Mouse (Mus musculus) liver (tissue): ENCODE measurements around the gene H2afy.
A peak's percentile ranks its signal among the peaks of the same experiment; 100 is the strongest.

ENCODE experiments used
- DNase-seq: peaks from one replicate; pipeline ENCODE4 v3.0.0-alpha.2; 2020; ENCODE audit warnings: mixed read lengths

H2afy gene

DNA sequence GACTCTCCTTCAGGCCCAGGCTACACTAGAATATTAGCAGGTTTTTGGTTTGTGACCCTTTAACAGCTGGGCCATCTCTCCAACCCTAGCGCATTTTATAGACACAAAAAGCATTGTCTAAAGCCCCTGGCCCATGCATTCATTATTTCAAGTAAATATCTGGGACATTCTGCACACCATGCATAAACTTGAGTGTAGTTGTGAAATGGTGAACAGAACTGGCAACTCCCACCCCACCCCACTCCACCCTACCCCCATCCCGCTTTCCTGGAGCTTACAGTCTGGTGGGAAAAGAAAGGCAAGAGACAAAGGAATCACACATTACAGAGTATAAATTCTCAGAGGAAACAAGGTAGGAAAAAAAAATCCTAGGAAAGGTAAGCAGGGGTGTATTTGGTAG is at the start of gene H2afy:
Gene H2afy, minus strand, starts transcription at position 162 of the 400 bp plus-strand sequence.
- DNase-seq: no peak

DNA sequence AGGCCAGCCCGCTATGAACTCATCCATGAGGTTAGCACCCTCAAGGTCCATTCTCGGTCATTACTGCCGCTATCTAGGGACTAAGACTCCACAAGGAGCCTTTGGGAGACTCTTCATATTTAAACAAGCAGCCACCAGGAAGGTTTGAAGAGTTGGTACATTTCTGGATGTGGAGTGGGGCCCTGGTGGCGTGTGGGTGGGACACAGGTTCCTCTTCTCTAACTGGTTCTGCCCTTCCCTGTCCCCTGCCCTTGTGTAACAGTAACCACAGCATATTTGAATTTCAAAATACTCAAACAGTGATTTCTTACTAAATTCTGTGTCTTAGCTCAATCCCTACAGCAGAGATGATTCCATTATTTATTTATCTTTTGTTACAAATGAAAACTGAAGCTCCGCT is 47.5 kb upstream of the H2afy start:
- DNase-seq: no peak

DNA sequence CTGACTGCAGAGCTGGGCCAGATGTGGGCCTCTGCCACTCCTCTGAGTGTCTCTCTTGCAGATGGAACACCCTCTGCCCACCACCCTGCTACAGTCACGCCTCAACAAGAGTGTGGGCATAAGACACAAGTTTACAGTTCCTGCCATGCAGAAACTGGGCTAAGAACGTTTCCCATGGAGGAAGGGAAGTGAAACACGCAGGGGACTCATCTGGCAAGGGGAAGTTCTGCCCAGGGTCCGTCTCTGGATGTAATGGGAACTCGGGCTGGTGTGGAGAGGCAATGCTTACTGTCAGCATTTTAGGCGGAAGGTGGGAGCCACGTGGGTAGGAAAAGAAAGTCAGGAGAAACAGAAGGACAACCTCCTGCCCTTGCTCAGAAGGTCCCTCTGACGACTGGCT is 45.3 kb upstream of the H2afy start:
- DNase-seq: no peak

DNA sequence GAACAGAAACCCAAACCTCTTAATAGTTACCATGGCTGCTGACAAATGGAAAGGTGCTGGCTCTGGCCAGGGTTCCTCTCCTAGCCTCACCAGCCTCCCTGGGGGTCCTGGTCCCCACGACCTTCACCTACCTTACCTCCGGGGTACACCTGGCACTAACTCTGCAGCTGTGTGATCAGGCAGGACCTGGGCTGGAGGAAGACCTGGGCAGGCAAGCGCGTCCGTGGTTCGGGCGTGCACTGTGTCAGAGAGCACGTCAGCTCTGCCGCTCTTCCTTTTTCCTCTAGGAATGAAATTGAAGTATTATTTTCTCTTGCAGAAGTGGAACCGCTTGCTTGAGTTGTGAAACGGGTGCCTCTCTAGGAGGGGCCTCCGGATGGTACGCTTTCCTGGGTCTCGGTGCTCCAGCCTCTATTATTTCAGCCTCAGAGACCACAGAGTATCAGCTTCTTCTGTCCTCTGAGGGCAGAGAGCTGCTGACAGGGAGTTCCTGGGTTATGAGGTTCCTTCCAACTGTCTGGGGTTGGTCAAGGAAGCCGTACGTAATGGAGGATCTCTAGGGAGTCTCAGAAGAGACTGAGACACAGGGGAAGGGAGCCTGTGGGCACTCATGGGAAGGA is 42.4 kb upstream of the H2afy start, which contains the start of gene Tifab:
Gene Tifab, minus strand, starts transcription at position 470 of the 620 bp plus-strand sequence.
- no peak for DNase-seq

DNA sequence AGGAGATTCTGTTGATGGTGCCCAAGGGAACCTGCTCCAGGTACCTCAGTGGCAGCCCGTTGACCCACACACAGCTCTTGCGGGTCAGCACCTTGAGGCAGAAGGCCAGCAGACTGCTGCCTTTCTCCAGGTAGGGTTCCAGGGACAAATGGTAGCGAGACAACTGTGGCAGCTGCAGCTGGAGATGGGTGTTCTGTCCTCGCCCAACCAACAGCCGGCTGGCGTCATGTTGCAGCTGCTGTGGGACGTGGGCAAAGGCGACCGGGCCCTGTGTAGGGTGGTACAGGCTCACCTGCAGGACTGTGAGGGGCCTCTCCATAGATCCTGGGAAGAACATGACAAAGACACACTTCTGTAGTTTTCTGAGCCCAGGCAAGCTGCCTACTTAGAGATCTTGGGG is 40.1 kb upstream of the H2afy start:
- no peak for DNase-seq

DNA sequence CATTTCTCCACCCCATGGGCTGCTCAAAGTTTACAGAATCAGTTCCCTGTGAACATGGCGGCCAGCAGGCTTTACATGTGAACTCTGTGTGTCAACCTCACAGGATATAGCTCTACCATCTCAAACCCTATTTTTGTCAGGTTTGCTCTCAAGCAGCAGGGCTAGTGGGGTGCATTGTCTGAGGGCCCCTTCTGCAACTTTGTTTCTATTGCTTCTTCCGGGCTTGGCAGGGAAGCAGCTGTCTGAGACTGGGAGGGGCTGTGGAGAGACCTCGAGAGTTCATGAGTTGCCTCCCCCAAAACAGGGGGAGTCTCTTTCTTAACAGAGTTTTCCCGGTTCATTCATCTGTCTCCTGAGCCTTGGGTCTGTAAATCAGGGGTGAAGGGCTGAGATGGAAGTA is 39.7 kb upstream of the H2afy start:
- no peak for DNase-seq

DNA sequence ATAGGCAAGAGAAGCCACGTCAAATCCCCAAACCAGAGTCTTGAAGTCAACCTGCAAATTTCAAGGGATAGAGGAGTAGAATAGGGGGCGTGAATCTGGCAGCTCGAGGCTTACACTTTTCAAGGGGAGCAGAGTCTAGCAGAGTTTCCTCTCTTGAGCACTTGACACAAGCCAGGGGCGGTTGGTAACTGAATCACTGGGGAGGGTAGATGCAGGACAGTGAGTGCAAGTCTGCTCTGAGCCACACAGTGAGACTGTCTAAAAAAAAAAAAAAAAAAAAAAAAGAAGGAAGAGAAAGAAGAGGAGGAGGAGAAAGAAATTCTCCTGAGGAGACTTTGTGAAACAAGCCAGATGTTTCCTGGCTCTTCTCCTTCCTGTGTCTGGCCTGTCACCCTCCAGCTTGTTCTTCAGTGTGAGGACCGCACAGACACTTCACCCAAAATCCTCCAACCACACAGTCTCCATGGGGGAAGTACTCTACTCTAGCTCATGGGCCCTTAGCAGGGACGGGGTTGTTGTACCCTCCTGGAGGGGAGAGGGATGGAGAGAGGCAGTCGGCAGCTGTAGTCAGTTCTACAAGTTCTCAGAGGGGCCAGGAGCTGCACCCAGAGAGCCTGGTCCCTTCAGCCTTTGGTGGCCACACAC is 36.9 kb upstream of the H2afy start:
- no peak for DNase-seq

DNA sequence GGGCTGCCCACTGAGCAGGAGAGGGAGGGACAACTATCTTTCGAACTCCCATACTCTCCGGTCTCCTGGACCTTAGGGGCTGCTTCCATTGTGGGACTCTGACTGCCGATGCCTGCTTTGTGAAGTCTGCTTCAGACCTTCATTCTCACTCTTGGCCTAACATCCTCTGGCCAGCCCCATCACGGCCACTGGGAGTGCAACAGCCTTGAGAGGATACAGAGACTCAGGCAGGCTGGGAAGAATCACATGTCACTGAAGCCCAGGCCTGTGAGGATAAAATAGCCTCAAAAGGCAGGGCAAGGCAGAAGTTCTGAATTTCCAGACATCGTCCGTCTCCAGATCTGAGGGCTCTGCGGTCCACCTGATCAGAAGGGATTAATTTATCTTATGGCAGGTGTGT is 35.9 kb upstream of the H2afy start:
- DNase-seq: no peak

DNA sequence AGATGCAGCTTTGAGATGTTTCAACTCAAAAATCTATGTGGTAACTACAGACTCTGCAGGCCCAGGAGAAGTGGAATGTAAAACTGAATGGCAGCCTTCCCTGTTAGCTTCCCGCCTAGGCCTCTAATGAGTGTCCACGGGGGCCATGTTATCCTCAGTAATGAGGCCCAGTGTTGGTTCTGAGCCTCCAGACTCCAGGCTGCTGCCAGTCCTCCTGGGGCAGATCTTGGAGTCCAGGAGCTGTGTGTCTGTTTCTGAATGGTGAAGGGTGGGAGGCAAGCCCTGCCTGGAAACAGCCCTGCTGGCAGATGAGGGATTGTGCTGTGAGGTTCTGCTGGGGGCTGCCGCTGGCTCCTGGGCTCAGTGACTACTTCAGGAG is 32.2 kb upstream of the H2afy start:
- no peak for DNase-seq

DNA sequence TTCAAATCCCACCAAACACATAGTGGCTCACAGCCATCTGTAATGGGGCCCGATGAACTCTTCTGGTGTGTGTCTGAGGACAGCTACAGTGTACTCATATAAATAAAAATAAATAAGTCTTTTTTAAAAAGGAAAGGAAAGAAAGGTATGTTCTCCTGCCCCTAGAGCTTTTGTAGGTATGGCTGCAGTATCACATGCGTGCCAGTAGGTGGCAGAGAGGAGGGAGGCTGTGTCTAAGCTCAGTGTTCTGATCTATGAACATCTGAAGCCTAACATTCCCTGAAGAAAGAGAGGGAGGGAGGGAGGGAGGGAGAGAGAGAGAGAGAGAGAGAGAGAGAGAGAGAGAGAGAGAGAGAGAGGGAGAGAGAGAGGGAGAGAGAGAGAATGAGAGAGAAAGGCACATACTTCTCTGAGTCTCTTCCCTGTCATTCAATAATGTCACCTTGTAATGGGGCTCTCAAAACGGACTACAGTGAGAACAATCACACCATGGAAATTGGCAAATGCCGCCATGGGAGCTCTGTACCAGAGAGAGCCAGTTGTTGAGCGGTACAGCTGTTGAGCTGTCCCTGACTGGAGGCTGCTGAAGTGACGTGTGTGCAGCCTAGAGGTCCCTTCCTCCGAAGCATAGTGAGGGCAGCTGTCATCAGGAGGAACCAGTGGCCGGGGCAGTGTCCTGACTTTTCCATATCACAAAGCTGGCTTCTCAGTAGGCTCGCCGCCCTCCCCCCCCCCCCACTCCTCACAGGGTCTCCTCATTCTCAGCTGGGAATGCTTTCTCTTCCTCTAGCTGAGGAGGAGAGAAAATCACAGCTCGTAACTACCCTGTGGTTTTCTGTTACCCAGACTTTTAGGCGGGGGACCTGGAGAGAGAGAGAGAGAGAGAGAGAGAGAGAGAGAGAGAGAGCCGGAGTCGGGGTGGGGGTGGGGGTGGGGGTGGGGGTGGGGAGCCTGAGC is 31.6 kb upstream of the H2afy start:
- DNase-seq: no peak

DNA sequence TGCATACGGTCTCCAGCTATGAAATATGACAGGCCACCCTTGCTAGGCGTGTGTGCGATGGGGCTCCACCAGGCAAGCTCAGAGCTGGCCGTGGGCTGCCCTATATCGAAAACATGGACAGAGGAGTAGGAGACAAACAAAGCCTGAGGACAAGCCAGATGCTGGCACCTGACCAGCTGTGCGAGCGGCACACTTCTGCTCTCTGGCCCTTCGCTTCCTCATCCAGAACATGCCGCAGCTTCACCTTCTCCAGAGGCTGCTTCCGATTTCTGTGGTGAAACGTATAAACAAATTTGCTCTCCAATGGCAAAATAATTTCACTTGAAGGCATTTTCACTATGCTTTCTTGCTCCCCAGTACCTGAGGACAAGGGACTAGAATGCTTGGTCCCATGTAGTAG is 29.4 kb upstream of the H2afy start:
- no peak for DNase-seq

DNA sequence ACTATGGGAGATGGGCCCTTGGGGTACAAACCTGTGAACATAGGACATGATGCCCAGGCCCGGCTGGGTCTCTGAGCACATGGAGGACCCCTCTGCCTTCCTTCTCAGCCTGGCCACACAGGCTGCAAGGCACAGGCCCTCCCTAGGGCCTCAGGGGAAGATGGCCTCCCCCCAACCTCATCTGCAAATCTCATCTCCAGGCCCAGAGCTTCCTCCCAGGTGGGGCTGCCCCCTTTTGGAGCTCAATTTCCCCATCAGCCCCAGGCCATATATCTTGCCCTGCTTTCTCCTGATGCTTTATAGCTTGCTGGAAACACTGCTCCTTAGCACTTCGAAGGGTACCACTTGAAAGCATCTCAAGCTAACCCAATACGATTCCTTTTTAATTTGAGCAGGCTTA is 28.2 kb upstream of the H2afy start:
- no peak for DNase-seq

DNA sequence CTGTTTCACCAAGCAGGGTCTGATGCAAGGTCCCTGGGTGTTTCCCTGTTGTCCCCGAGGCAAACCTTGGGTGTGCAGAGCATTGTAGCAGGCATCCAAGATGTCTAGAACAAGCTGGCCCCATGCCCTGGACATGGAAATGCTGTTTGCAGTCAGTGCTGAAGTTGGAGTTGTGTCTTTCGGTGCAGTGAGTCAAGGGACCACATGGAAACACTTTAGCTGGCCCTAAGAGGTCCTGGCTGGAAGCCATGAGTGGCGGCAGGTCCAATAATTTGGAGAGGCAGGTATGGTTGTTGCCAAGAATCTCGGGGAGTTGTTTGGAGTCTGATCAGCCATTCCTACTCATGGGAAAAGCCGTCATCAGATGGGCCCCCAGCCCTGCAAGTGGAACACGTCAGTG is 27.6 kb upstream of the H2afy start:
- DNase-seq: no peak

DNA sequence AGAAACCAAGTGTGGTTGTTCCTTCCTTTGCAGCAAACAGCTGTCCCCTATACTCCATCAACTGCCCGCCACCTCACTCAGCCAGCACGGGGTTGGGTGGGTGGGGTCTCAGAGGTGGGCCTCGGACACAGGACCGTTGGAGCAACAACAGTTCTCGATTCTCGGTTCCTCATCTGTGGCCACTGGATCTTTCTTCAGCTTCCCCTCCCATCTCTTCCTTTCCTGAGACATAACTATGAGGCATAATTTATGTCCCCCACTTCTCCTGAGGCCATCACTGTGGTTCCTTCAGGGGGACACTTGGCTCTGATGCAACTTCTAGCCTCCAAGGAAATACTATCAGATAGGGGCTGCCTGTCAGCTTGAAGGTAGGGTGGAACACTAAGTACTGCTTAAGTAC is 26.7 kb upstream of the H2afy start:
- no peak for DNase-seq

DNA sequence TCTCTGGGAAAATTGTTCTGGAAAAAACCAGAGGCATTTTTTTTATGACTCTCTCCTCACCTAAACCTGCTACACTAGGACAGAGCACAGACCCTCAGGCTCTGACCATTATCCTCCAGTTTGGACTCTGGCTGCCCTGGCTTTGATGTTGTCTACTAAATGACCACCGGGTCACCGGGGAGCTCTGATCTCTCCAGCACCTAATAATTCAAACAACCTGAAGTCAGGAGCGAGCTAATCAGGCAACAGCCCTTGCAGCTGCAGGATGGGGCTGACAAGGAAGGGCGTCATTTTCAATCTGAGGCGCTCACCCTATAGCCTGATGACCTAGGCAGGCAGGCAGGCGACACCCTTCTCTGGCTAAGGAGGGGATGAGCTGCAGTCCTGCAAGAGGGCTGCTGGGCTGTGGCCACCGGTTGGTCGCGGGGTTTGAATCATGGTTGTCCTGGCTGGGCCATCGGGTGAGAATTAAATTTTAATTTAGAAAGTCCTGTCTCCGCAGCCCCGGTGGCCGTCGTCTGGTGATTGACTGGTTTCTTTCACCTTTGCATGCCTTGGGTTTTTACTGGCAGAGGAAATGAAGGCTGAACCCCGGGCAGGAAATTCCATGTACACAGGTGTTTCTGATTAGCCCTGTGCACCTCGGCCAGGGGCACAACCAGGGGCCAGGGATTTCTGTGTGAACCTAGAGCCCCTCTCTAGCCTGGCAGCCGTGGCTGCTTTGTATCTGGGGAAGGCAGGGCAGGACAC is 23.6 kb upstream of the H2afy start:
- DNase-seq: no peak

DNA sequence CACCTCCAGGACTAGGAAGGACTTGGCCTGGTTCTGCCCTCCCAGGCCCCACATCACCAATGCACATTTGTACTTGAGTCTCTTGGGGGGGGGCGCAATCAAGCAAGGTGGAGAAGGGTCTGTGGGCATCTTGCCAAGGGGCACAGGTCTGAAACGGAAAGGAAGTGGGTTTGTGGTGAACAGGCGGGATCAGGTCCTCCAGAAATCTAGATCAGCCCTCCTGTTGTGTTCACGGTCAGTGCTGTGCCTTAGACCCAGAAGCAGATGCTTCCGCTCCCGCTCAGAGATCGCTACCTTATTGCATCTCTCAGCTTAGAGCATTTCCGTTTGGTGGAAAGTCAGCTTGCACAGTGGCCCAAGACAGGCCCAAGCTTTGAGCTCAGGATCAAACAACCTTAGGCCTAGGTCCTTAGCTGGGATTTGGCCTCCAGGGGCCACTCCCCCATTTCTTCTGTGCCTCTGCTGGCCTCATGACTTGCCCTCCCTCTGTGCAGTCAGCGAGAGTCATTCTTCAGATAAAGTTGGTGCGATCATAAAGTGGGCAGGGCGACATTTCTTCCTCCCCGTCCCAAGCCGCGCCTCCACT is 22.9 kb upstream of the H2afy start:
- no peak for DNase-seq

DNA sequence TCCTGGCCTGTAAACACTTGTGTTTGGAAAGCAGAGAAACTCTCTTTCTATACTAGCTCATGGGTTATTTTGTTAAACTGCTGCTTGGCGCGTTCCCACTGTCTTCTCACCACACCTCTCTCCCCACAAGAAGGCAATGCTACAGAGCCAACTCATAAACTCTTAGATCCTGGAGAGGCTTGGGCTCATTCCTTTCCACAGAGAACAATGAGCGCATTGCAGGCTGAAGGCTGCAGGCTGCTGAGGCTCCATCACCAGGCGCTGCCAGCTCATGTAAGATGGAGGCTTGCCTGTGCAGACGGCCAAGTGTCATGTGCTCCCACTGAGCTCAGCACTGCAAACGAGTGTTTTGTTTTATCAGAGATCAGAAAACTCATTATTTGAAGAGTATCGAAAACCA is 19.5 kb upstream of the H2afy start:
- DNase-seq: no peak

DNA sequence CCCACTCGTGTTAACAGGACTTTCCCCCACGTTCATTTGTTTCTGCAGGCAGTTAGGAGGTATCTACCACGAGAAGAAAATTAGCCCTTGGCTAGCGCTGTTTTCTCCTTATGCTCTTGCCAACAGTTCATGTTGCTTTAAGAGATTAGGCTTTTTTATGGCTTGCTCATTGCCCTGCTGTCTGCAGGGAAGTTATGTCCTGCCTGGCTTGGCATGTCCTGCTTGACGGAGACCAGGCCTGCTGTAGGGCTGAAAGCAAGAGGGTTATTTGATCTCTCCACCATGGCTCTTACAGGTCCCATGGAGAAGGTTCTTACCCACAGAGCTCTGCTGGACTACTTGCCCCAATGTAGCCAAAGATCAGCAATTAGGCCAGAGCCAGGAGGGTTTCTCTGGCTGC is 18.9 kb upstream of the H2afy start:
- no peak for DNase-seq

DNA sequence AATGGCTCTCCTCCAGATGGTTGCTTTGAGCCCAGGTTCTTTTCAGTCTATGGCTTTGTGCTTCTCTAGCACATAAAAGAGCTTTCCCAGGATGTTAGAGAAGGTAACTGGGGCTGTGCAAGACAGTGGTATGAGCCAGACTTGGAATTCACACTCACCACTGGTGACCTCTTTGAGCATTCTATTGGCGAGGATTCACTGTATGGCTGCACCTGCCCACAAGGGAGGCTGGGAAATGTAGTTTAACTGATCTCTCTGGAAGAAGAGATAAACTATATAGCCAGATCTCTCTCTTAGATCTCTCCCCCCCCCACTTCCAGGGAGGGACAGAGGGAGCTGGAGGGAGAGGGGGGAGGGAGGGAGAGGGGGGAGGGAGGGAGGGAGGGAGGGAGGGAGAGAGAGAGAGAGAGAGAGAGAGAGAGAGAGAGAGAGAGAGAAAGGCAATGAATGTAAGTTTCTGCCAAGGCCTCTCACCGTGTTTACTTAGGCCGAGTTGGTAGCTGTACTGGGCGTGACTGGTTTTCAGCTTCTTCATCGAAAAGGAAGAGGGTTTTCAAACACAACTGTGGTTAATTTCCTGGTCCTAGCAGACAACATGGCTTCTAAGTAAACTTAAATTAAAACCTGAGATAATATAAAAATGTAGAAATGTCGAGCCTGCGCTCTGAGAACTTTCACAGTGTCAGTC is 16.8 kb upstream of the H2afy start:
- no peak for DNase-seq

DNA sequence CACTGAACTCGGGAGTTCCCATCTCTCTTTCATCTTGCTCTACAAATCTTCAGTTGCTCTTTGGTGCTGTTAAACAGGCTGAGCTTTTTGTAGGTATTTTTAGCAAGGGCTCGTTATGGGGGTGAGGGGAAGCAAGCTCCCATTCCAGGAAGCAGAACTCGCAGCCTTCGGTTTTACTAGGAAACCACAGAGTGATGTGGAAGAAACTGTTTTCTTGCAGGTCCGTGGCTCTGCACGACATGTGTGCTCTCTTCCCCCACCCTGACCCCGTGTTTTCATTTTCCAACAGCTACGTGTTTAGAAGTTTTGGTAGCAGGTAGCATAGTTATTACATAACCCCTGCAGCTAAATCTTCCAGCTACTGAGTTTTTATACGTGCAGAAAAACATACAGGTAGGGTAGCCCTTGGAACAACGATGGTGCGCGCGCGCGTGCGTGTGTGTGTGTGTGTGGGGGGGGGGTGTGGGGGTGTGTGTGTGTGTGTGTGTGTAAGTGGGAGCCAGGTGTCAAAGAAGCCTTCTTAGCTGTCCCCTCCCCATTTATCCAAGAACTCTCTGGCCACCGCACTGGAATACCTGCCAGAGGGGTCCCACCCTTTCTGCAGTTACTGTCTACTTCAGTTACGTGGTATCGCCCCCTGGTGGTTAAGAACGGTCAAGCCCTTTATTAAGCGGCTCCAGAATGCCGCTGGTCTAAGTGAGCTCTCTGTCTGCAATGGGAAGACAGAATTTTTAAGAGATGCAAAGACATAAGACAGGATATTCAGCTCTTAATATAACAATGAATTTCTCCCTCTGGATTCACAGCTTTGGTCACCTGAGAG is 15.5 kb upstream of the H2afy start:
- peak; percentile 82 for DNase-seq

DNA sequence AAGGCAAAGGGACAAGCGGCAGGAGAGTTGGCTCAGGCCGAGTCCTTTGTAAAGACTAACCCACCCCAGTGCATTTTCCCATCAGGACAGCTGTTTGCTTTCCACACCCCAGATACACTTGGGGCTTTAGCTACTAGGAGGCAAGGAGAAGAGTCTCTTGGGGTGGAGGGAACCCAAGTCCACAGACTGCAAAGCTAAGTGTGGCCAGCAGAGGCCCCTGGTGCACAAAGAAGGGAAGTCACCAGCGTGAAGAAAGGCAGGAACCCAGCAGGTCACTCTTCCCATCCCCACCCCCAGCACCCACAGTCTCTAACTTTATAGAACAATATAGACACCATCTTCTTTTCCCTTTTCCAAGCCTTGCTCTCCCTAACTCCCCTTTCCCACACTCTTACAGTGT is 9.4 kb upstream of the H2afy start:
- peak; percentile 35 for DNase-seq
